ENCODE assay signal across 9 mouse cellular contexts in genomic region chr6:114967623-114968022, GRCm38 (mm10). TPM values are rescaled to one million over a fixed set of nuclear protein-coding genes. Genes with fewer than 3 reads are reported as not detected.
DNase-seq lines count a peak whose midpoint lies in the region; ATAC-seq and TF ChIP-seq lines count a peak whose summit lies in the region.
"Had no signal": no experiment of that assay in that cellular context is flagged by ENCODE, and none has a peak within 500 bp of the region (broad histone marks: within the 10 kb centered on the region; RNA-seq: fewer than 3 reads in every experiment).

No protein-coding gene starts in this region.

- no peak for DNase-seq in lung, adult 2 months
- DNase-seq in lung, postnatal 10 days: no peak
- no peak for DNase-seq in embryonic facial prominence, embryonic 11.5 days (ENCODE audit: low spot score)
- peak; percentile 14 for DNase-seq in induced T-regulatory cell, adult 2 months (ENCODE audit: low read depth)
- DNase-seq in retina, postnatal 1 day: peak; percentile 70
- DNase-seq in thymus, postnatal 25 days: no peak
- DNase-seq in gastrocnemius, postnatal 36 days: no peak

- intact Hi-C loops in gastrocnemius, postnatal 36 days (cut with DNase I): loop anchor here (5.0 kb wide), 1 partner anchor 35 kb away; no protein-coding TSS in a partner anchor

- H3K4me1 ChIP-seq in lung, adult 2 months (ENCODE audit: control insufficient read depth, insufficient read depth, low read length): peaks cover 4% of the 10 kb centered on the region
- H3K4me1 ChIP-seq in embryonic facial prominence, embryonic 11.5 days (ENCODE audit: control insufficient read depth, insufficient read depth, low read length): peaks cover 3% of the 10 kb centered on the region; the same call in 1 of the 2 replicates

- peak overlapping the region; percentile 2 for H3K4me3 ChIP-seq in lung, adult 2 months (replicated peaks; ENCODE audit: extremely low read depth, low read depth, low read length)
- peak overlapping the region; percentile 54; the same call in 1 of the 2 replicates for H3K4me3 ChIP-seq in embryonic facial prominence, embryonic 11.5 days (ENCODE audit: low read depth, low read length)

- H3K9me3 ChIP-seq in embryonic facial prominence, embryonic 11.5 days (replicated peaks; ENCODE audit: control insufficient read depth, low read length): no peaks in the 10 kb centered on the region

- H3K9ac ChIP-seq in embryonic facial prominence, embryonic 11.5 days (replicated peaks; ENCODE audit: low read length): no peak overlapping the region

- 0 out of 2 replicates have a peak overlapping the region, but pooled peaks have one; percentile 99 for H3K4me2 ChIP-seq in embryonic facial prominence, embryonic 11.5 days (ENCODE audit: low read depth, low read length)

- H3K27ac ChIP-seq in embryonic facial prominence, embryonic 11.5 days (replicated peaks; ENCODE audit: low read depth, low read length): no peak overlapping the region
- H3K27ac ChIP-seq: macrophage had no signal

- no peak for TF ChIP-seq POLR2A in lung, adult 2 months (IDR thresholded peaks at IDR 0.05; ENCODE audit: borderline replicate concordance, extremely low read depth, low read depth, low read length)

- no peak for ATAC-seq in embryonic facial prominence, embryonic 11.5 days (replicated peaks; ENCODE audit: insufficient number of reproducible peaks, low FRiP score, low TSS enrichment, low read depth)
- ATAC-seq in inflammation-experienced regulatory T-cells, adult 6 months: no peak

- peaks cover 7% of the 10 kb centered on the region; the same call in 1 of the 2 replicates for H3K27me3 ChIP-seq in embryonic facial prominence, embryonic 11.5 days (ENCODE audit: control insufficient read depth, insufficient read depth, low read length)

- no peaks in the 10 kb centered on the region for H3K36me3 ChIP-seq in embryonic facial prominence, embryonic 11.5 days (replicated peaks; ENCODE audit: control insufficient read depth, insufficient read depth, low read depth, low read length)

- 54% methylated on average over 12 of the region's 12 CpGs for WGBS in lung, adult 2 months
- WGBS in embryonic facial prominence, embryonic 11.5 days: 37% methylated on average over 12 of the region's 12 CpGs

- no peak for TF ChIP-seq CTCF in lung, adult 2 months (IDR thresholded peaks at IDR 0.05; ENCODE audit: insufficient read depth, low read length)

RNA-seq across cellular contexts. Expression of gene Vgll4, which starts 2.2 kb away (rescaled TPM):
- 80.8 and 81.7 TPM in 2 replicates for polyA plus RNA-seq in lung, adult 2 months (2012; rRNA removed)
- 58.9 and 68.2 TPM in 2 replicates for polyA plus RNA-seq in embryonic facial prominence, embryonic 11.5 days (2014; fragmentation: Nextera tagmentation; extraction: Ambion mirVana)
- polyA plus RNA-seq in inflammation-experienced regulatory T-cells, adult 6 months (2017; shearing (Covaris generic)): 100 to 1,000 TPM; 118 to 183 (median 152) TPM
- total RNA-seq in gastrocnemius, postnatal 36 days (2021): 10 to 100 TPM; 13.4 to 14.5 TPM

Comparison
In these comparisons a context has a peak if more than half of its experiments do, and no peak if none do; other contexts are left out.
1. DNase-seq: peak in induced T-regulatory cell, adult 2 months (single experiment) and retina, postnatal 1 day (single experiment); none in lung, adult 2 months (single experiment), lung, postnatal 10 days (single experiment), embryonic facial prominence, embryonic 11.5 days (single experiment), thymus, postnatal 25 days (single experiment) and gastrocnemius, postnatal 36 days (0 of 2).